Mouse (Mus musculus): ENCODE results near the gene Rpl35a.
"Not testable (repeated sequence)": the region's sequence is repeated elsewhere in the genome, so short reads cannot be mapped to it uniquely, and the experiment has no call there.

Rpl35a gene

DNA sequence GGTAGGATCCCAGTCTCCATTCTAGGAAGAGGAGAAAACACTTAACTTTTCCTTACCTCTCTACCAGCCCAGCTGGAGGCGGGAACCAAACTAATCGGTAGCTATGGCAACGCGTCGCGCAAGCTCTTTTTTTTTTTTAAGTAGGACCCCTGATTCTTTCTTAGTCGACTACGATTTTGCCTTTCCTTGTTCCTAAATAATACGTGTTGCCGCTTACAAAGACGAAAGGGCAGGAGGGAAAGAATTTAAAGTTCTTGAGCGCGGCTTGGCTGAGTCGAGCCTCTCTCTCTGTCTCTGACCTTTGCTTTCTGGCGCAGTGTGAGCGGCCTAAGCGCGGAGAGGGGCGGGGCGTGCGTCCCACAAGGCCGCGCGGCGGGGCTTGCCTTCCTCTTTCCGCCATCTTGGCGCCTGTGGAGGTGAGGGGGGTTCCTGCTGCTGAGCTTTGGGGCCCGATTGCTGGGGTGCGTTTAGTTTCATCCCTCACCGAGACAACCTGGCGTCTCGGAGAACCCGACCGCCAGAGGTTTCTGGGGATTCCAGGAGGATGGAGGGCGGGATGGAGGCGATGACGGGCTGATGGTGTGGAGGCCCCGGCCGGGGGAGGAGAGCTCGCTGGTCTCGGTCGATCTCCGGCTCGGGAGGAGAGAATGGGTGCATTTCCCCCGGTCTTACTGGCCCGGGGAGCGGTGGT lies at the start of gene Rpl35a, which contains the start of gene Iqcg:
TSS of gene Rpl35a (plus strand) at position 359 of the 691 bp plus-strand sequence.
TSS of gene Iqcg (minus strand) at position 124 of the 691 bp plus-strand sequence.
- in situ Hi-C loops (cut with MboI, MseI): no loop called here

DNA sequence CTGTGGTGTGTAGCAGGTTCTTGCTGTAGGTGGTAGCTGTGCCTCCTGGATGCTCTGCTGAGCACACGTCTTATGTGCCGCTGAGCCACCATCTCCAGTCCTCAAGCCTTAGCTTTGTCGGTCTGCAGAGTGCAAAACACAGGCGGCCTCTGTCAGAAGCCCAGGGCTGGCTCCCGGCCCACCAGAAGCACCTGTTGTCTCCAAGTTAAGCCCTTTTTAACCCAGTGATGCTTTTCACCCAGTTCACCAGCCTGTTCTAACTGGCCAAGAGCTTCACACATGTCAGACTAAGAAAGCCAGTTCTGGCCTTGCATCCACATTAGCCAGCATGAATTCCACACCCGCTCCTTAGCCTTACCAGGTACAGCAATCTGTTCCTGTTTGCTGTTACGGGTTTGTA lies 49.4 kb upstream of the Rpl35a start:
- in situ Hi-C loops (cut with MboI, MseI): no loop called here

DNA sequence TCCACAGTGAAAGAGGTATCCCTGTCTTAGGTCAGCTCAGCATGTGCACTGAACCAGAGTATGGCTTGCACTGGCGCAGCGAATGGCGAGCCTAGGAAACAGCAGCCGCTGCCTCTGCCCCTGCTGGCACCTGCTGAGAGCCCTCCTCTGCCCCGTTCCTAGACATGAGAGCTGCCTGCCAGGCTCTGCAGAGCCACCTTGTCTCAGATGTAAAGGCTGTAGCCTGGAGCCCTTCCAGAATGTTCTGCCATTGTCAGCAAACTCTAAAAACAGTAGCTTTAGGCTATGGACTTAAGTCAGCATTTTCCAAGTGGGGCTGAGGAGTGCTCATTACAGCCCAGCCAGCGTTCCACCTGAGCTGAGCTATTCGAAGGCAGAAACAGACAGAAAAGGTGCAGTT lies 48.8 kb upstream of the Rpl35a start:
- in situ Hi-C loops (cut with MboI, MseI): no loop called here

DNA sequence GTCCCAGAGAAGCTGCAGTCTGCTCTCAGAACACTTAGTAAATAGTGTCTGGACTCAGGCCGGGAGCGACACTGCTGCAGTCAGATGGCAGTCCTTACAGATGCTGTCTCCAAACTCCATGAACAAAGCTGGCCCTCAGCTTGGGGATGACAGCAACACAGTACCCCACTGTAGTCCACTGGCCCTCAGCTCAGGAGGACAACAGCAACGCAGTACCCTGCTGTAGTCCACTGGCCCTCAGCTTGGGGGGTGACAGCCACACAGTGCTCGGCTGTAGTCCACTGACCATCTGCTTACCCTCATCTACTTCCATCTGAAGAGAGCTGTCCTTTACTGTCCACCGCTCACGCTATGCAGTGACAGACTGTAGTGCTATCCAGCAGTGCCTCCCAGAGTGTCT lies 46.1 kb upstream of the Rpl35a start:
- in situ Hi-C loops (cut with MboI, MseI): no loop called here

DNA sequence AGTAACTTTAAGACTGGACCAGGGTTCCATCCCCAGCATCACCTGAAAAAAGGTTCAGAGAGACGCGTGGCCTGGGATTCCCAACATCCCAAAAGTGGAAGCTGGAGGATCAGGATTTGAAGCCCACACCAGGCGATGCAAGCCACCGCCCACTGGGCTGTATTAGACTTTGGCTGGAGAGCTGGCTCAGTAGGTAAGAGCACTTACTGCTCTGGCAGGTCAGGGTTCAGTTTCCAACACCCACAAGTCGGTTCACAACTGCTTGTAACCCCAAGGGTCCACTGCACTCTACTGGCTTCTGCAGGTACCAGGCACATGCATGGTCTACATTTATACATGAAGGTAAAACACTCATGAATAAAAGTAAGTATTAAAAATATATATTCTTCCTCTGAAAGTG lies 42.5 kb upstream of the Rpl35a start:
- in situ Hi-C loops (cut with MboI, MseI): no loop called here

DNA sequence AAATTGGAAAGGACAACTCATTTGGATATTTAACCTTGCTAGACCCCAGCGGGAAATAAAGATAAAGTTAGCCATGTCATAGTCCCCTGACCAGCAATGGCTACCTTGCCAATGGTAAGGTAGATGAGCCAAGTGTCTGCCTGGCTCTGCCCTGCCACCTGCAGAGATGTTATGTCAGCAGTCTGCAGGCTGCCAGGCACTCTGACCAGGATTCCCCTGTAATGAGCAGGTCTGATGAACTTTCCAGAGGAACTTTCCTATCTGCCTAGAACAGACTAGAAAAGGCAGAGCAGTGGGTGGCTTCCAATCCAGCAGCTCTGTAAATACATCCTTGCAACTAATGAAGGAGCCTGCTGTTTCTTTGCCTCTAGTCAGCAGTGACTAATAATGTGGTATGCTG lies 41.3 kb upstream of the Rpl35a start:
- in situ Hi-C loops (cut with MboI, MseI): no loop called here

DNA sequence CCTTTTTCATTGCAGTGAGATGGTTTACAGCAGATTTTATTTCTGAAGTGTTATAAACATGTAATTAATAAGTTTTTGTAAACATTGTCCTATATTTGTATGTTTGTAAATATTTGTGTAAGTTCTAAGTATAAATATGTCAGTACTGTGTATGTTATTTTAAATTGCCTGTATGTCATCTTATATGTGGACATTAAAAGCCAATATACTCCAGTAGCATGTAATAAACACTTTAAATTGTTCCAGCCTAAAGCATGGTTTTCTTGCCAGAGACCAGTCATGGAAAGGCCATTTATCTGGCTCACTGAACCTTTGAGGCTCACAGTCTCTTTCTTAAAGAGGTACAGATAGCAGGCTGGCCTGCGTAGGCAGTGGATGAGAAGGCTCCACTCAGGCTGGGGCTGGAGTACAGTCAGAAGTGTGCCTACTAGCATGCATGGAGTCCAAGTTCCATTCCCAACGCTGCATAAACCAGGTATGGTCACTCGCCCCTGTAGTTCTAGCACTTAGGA lies 40.8 kb upstream of the Rpl35a start:
- in situ Hi-C loops (cut with MboI, MseI): no loop called here

DNA sequence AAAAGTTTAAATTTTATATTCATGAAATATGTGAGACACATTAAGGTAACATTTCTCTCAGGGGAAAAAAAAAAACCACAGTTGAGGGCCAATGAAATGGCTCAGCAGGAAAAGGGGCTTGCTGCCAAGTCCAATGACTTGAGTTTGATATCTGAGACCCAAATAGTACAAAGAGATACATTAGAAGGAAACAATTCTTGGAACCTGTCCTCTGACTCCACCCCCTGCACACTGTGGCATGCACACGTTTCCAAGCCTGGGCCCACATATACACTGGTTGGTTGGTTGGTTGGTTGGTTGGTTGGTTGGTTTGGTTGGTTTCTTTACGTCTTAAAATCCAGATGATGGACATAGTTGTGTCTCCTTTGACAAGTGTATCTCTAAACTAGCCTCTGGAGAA lies 40.3 kb upstream of the Rpl35a start:
- in situ Hi-C loops (cut with MboI, MseI): no loop called here

DNA sequence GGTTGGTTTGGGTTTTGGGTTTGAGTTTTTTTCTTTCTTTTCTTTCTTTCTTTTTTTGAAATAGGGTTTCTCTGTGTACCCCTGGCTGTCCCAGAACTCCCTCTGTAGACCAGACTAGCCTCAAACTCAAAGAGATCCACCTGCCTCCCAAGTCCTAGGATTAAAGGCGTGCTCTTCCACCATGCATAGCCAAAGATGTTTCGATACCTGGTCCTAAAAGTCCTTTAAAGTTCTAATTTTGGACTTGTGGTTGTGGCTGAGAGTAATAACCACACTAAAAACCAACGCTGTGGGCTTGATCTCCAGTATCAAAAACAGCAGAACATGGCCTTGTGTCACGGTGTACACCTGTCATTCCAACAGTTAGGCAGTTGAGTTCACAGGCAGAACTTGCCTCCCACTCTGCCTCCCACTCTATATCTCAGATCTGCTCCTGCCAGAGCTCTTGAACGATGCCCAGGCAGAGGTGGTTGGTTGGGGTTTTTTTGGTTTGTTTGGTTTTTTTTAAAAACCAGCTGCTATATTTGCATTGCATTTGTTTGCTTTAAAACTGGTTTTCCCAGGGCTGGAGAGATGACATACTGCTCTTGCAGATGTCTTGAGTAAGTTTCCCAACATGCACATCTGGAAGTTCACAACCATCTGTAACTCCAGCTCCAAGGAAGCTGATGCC lies 38.4 kb upstream of the Rpl35a start:
- in situ Hi-C loops (cut with MboI, MseI): no loop called here

DNA sequence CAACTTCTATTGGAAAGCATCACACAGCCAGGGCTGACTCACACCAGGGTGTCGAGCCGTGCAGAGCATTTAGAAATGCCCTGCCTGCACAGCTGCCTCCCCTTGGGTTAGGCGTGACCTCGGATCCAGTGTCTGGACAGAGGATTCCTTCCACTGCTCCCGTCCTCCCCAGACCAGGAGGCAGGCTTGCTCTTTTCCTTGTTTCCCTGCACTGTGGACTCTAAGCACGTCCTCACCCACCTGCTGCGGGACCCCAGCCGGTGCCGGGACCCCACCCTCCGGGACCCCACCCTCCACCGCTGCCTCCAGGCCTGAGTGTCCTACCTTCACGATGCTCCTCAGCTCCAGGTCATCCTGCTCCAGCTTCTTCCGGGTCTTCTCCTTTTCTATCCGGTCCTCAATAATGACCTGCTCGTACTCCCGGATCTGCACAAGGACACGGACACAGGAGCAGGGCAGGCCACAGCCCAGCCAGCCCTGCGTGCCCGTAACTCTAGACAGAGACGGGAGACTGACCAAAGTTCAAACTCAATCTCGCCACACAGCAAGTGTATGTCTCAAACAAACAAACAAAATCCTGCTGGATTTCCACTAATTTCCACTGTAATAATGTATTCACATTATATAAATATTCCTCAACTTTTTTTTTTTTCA lies 37.0 kb upstream of the Rpl35a start:
- in situ Hi-C loops (cut with MboI, MseI): no loop called here

DNA sequence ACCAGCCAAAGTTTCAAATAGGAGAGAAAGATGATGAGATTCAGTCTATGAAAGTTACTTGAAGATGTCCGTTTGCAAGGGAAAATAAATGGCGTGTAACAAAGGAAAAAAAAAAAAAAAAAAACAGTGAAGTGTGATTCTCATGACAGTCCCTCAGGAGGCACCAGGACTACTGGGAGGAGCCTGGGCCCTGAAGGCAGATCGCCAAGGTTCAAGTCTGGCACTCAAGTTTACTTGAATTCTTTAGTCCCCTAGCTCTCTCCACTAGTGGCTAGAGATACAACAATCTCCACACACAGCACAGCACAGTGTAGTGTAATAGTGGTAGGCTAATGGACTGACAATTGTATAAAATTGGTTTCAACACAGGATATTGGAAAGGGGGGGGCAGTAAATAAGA lies 34.9 kb upstream of the Rpl35a start:
- in situ Hi-C loops (cut with MboI, MseI): loop anchor here (5.0 to 10.0 kb wide), 2 partner anchors 133 to 204 kb away; no protein-coding TSS in a partner anchor

DNA sequence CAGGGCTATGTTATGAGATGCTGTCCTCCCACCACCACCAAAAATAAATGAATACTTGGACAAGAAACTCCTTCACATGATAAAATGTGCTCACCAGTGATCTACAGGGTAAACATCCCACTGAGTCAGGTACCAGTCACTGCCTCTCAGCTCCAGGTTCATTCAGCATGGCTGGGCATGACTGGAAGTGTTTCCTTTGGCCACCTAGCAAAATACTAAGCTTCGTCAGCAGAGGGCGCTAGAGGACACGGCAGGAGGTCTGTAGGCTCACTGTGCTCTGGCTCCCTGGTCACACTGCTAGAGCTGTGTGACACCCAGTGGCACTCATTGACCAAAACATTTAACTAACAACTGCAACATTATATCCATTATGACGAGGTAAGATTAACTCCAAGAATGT lies 32.5 kb upstream of the Rpl35a start:
- in situ Hi-C loops (cut with MboI, MseI): loop anchor here (5.0 to 10.0 kb wide), 2 partner anchors 131 to 206 kb away; no protein-coding TSS in a partner anchor

DNA sequence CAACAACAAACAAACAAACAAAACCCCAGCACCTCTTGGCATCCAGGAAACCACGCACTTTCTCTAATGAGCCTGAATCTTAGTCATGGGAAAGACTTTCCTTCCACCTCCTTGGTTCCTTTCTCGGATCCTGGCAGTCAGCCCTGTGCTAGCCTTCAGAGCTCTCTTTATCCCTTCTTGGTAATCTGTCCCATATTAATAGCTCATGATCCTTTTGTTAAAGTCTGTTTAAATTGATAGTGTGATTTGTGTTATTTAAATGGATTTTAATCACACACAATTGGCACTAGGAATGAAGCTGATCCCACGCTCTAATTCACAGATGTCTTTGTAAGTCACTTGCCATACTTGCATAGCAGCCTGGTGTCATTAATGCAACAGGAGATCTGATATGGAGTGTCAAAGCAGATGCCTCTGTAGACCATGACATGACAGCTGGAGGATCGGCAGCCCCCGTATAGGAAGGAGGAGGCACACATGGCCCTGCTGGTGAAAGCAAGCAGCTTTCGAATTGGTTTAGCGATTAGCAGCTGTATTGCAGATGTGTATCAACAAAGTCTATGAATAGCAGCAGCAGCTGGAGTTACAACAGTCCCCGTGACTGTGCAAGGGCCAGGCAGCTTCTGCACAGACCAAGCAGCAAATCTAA lies 31.7 kb upstream of the Rpl35a start:
- in situ Hi-C loops (cut with MboI, MseI): loop anchor here (5.0 to 10.0 kb wide), 2 partner anchors 130 to 207 kb away; no protein-coding TSS in a partner anchor

DNA sequence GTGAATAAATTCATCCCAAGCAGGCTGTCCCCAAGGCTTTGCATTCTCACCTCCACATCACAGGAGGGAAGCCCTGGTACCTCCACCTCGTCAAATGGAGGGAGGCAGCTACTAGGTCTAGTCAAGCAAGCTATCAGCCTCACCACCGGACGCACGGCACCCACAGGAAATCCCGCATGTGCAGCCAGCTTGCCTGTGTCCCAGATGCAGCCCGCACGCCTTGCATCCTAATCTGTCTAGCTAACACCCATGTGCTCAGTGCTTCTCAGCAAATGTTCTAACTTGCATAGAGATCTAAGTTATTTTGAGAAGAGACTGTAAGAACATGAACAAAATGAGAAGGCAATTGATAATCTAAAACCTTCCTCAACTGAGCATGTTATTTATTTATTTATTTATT lies 29.9 kb upstream of the Rpl35a start:
- in situ Hi-C loops (cut with MboI, MseI): loop anchor here (10.0 kb wide), 1 partner anchor 128 kb away; no protein-coding TSS in a partner anchor

DNA sequence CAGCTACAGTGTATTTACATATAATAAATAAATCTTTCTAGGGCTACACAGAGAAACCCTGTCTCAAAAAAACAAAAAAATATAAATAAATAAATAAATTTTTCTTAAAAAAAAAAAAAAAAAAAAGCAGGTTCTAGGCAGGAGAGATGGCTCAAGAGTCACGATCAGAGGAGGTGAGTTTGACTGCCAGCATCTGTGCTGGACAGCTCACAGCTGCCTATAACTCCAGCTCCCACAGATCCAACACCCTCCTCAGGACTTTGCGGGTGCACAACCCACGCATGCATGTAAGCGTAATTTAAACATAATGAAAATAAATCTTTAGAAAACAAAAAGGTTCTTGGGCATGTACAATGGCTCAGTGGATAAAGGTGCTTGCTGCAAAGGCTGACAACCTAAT lies 20.2 kb upstream of the Rpl35a start:
- in situ Hi-C loops (cut with MboI, MseI): no loop called here

DNA sequence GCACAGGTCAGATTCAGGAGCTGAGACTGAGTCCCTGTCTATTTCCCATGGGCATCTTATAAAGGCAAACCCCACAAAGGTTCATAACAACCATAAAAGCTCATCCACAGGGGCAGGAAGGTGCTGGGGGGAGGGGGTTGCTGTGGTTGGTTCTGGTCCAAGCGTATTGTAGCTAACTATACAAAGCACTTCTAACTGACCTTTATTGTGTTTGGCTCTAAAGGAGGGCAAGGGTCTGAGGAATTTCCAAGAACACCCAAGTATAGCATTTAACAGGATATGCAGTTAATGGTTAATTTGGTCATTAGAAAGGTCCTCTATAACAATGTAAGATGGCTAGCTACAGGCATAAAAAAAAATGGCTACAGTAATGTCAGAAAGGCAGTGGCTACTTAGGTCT lies 13.6 kb upstream of the Rpl35a start:
- in situ Hi-C loops (cut with MboI, MseI): no loop called here

DNA sequence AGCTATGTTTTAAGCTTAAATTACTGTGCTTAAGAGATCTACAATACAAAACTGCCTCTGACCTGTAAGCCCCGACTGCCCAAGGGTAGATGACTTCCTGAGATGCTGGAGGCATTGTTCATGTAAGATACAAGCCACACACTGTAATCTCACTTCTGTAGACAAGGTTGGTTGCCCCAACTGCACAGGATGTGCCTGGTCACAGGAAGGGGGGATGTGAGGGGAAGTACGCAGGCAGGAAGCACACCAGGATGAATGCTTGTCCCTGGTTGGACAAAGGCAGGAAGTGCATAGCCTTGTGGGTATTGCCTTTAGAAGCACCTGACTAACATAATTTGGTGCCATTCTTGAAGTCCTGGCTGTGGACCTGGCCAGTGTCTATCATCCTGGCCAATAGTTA lies 13.0 kb upstream of the Rpl35a start:
- in situ Hi-C loops (cut with MboI, MseI): no loop called here

DNA sequence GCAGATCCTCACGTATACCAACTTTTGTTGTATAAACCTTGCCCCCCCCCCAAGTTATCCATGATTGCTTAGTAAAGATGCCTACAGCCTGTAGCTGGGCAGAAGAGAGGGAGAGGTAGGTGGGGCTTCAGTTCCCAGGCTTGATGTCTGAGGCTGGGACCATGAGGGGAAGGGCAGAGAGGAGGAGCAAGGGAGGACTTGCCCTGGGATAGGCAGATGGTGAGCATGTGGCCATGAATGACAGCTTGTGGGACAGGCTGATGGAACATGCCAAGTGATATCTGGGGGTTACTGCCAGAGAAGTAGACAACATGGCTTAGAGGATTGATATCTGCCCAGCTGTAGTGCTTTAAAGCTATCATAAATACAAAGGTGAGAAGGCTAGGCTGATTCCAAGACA lies 8.2 kb upstream of the Rpl35a start:
- in situ Hi-C loops (cut with MboI, MseI): loop anchor here (5.0 kb wide), 1 partner anchor 101 kb away; no protein-coding TSS in a partner anchor

DNA sequence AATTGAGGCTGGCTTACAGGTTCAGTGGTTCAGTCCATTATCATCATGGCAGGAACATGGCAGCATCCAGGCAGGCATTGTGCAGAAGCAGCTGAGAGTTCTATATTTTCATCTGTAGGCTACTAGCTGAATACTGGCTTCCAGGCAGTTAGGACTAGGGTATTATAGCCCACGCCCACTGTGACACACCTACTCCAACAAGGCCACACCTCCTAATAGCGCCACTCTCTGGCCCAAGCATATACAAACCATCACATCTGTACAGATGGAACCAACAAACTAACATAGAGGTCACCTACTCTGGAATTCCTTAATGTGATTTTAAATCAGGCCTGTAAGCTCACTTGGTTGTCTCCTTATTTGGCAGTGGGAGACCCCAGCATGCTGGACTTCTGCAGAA lies 7.6 kb upstream of the Rpl35a start:
- in situ Hi-C loops (cut with MboI, MseI): loop anchor here (5.0 kb wide), 1 partner anchor 101 kb away; no protein-coding TSS in a partner anchor

DNA sequence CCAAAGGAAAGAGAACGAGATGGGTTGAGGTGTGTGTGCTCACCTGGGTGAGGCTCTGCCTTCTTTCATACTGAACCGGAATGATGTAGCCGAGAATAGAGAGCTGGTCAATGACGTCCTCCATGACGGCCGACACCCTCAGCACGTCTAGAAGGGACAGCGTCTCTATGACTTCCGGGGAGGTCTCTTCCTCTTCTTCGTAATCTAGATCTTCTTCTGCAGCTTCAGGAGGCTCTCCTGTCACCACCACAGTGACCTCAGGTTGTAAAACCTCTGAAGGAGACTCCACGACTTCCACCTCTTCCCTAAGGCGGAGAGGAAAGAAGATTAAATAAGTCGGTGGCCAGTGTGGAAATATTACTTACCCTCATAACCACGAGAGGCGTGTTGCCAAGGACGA lies 6.4 kb upstream of the Rpl35a start:
- in situ Hi-C loops (cut with MboI, MseI): loop anchor here (5.0 kb wide), 1 partner anchor 103 kb away; no protein-coding TSS in a partner anchor

DNA sequence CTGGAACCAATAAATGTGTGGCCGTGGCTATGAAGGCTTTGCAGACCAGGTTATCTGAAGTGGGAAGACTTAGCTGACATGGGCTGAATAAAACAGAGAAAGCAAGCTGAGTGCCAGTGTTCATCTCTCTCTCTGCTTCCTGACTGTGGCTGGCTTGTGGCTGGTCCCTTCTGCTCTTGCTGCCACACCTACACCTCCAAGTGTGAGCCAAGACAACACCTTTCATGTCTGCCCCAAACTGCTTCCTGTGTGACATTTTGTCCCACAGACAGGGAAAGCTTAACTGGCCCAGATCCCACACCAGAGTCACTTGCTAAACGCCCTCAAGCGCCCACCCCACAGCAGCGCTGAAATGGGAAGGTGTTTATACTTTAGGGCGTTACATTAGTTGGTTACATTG lies 3.1 kb upstream of the Rpl35a start:
- in situ Hi-C loops (cut with MboI, MseI): no loop called here

DNA sequence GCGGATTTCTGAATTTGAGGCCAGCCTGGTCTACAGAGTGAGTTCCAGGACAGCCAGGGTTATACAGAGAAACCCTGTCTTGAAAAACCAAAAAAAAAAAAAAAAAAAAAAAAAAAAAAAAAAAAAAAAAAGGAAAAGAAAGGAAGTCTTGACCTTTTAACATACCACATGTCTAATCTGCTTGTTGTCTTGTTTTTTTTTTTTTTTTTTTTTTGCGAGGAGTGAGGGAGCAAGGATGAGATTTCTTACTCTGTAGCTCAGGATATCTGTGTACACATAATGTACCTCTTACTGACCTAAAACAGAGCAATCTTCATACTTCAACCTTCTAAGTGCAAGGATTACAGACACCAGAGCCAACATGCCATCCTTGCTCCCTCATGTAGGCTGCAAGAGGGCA lies 1.3 kb upstream of the Rpl35a start:
- in situ Hi-C loops (cut with MboI, MseI): not testable (repeated sequence)

Data from T-helper 2 cell (primary cell).